9 mouse cellular contexts compared by ENCODE assay signal in genomic region chr5:28388184-28388583, GRCm38 (mm10).
DNase-seq lines count a peak whose midpoint lies in the region; ATAC-seq and TF ChIP-seq lines count a peak whose summit lies in the region.
"Had no signal": no experiment of that assay in that cellular context is flagged by ENCODE, and none has a peak within 500 bp of the region (broad histone marks: within the 10 kb centered on the region; RNA-seq: fewer than 3 reads in every experiment).

No protein-coding gene starts in this region.

- H3K4me3 ChIP-seq in thymus, adult 2 months (ENCODE audit: control insufficient read depth, insufficient read depth, low read length): no peak overlapping the region
- no peak overlapping the region for H3K4me3 ChIP-seq in hindbrain, postnatal 0 days (ENCODE audit: low read length)
- H3K4me3 ChIP-seq in limb, embryonic 11.5 days (ENCODE audit: low read depth, low read length): no peak overlapping the region
- H3K4me3 ChIP-seq: neural tube, embryonic 13.5 days had no signal

- H3K4me1 ChIP-seq in thymus, adult 2 months (replicated peaks; ENCODE audit: control insufficient read depth, insufficient read depth, low read length): no peaks in the 10 kb centered on the region
- no peaks in the 10 kb centered on the region for H3K4me1 ChIP-seq in hindbrain, postnatal 0 days (ENCODE audit: insufficient read depth, low read length)
- H3K4me1 ChIP-seq in limb, embryonic 11.5 days (ENCODE audit: control insufficient read depth, insufficient read depth, low read length): no peaks in the 10 kb centered on the region
- H3K4me1 ChIP-seq: neural tube, embryonic 13.5 days had no signal

- H3K36me3 ChIP-seq in thymus, adult 2 months (ENCODE audit: control insufficient read depth, insufficient read depth, low read length): peaks cover 54% of the 10 kb centered on the region
- peaks cover 36% of the 10 kb centered on the region for H3K36me3 ChIP-seq in hindbrain, postnatal 0 days (ENCODE audit: insufficient read depth, low read length)
- peaks cover 17% of the 10 kb centered on the region for H3K36me3 ChIP-seq in limb, embryonic 11.5 days (ENCODE audit: control insufficient read depth, insufficient read depth, low read length)

- peak; percentile 69 for DNase-seq in thymus, adult 2 months
- DNase-seq in thymus, adult 18-20 months: no peak
- DNase-seq in adrenal gland, postnatal 14 days: peak; percentile 77
- DNase-seq in embryo, embryonic 10.5 days (ENCODE audit: low spot score): peak; percentile 78
- DNase-seq in hindbrain, postnatal 0 days (ENCODE audit: low spot score): peak; percentile 87
- peak; percentile 70 for DNase-seq in limb, embryonic 11.5 days (ENCODE audit: low spot score)

- TF ChIP-seq POLR2A in thymus, adult 2 months (IDR thresholded peaks at IDR 0.05; ENCODE audit: control insufficient read depth, extremely low read depth, insufficient read depth, low read length, poor library complexity): no peak

- no peaks in the 10 kb centered on the region for H3K27me3 ChIP-seq in thymus, adult 2 months (ENCODE audit: control insufficient read depth, insufficient read depth, low read length)
- no peaks in the 10 kb centered on the region for H3K27me3 ChIP-seq in hindbrain, postnatal 0 days (ENCODE audit: insufficient read depth, low read length)
- H3K27me3 ChIP-seq in limb, embryonic 11.5 days (ENCODE audit: control insufficient read depth, insufficient read depth, low read length): no peaks in the 10 kb centered on the region
- H3K27me3 ChIP-seq: neural tube, embryonic 13.5 days had no signal

- no peaks in the 10 kb centered on the region for H3K9me3 ChIP-seq in hindbrain, postnatal 0 days (ENCODE audit: low read length)
- no peaks in the 10 kb centered on the region for H3K9me3 ChIP-seq in limb, embryonic 11.5 days (ENCODE audit: control insufficient read depth, low read length)
- H3K9me3 ChIP-seq: neural tube, embryonic 13.5 days had no signal

- 58% methylated on average over 3 of the region's 3 CpGs for WGBS in thymus, adult 2 months
- 50% methylated on average over 3 of the region's 3 CpGs for WGBS in hindbrain, postnatal 0 days
- 65% methylated on average over 3 of the region's 3 CpGs for WGBS in limb, embryonic 11.5 days

- no peak overlapping the region for H3K4me2 ChIP-seq in hindbrain, postnatal 0 days (ENCODE audit: low read depth, low read length)
- no peak overlapping the region for H3K4me2 ChIP-seq in limb, embryonic 11.5 days (ENCODE audit: low read depth, severe bottlenecking)
- H3K4me2 ChIP-seq: neural tube, embryonic 13.5 days had no signal

- no peak overlapping the region for H3K27ac ChIP-seq in thymus, adult 2 months (ENCODE audit: control insufficient read depth, insufficient read depth, low read length)
- no peak overlapping the region for H3K27ac ChIP-seq in hindbrain, postnatal 0 days
- H3K27ac ChIP-seq in limb, embryonic 11.5 days (replicated peaks; ENCODE audit: low read depth, low read length): no peak overlapping the region
- H3K27ac ChIP-seq: neural tube, embryonic 13.5 days had no signal

- TF ChIP-seq CTCF in thymus, adult 2 months (IDR thresholded peaks at IDR 0.05; ENCODE audit: borderline replicate concordance, control insufficient read depth, extremely low read depth, insufficient read depth, low read length, poor library complexity): no peak
- peak; percentile 84 for TF ChIP-seq CTCF in hindbrain, postnatal 0 days (IDR thresholded peaks at IDR 0.05; ENCODE audit: low read depth)

- no peak for ATAC-seq in hindbrain, postnatal 0 days
- ATAC-seq in limb, embryonic 11.5 days (ENCODE audit: insufficient number of reproducible peaks, low FRiP score, low TSS enrichment, low read depth): no peak
- ATAC-seq in neutrophil, adult 5-6 weeks (ENCODE audit: extremely low read depth, insufficient number of reproducible peaks, low FRiP score, poor library complexity, severe bottlenecking): 0 out of 2 replicates have a peak, but pooled peaks have one; percentile 19
- ATAC-seq in monocyte, adult 5-6 weeks (replicated peaks; ENCODE audit: insufficient number of reproducible peaks, low FRiP score, low TSS enrichment, poor library complexity, severe bottlenecking): no peak

- no peak overlapping the region for H3K9ac ChIP-seq in hindbrain, postnatal 0 days (replicated peaks; ENCODE audit: low read length)
- H3K9ac ChIP-seq in limb, embryonic 11.5 days (ENCODE audit: low read length): no peak overlapping the region
- H3K9ac ChIP-seq: neural tube, embryonic 13.5 days had no signal

Comparison
In these comparisons a context has a peak if more than half of its experiments do, and no peak if none do; other contexts are left out.
1. DNase-seq: peak in thymus, adult 2 months (single experiment), adrenal gland, postnatal 14 days (single experiment), embryo, embryonic 10.5 days (single experiment), hindbrain, postnatal 0 days (single experiment) and limb, embryonic 11.5 days (single experiment); none in thymus, adult 18-20 months (0 of 2).